Mouse (Mus musculus): ENCODE results near the gene Lipo4.
"Not testable (repeated sequence)": the region's sequence is repeated elsewhere in the genome, so short reads cannot be mapped to it uniquely, and the experiment has no call there.

Lipo4 gene

GRCm38 (mm10) chr19:33517680-33518079, at the start of gene Lipo4:
Gene Lipo4 (minus strand): TSS chr19:33517780.
- DNase-seq (ENCODE audit: low spot score in 2 of 2): no peak

GRCm38 (mm10) chr19:33456426-33456825, 61.2 kb downstream of the Lipo4 start:
- not testable (repeated sequence) for DNase-seq (ENCODE audit: low spot score in 2 of 2)

GRCm38 (mm10) chr19:33453725-33454124, 63.9 kb downstream of the Lipo4 start:
- DNase-seq (ENCODE audit: low spot score in 2 of 2): no peak
